Mouse (Mus musculus) retina, embryonic 14.5 days (tissue): ENCODE data around the gene Zyg11a.
A peak's percentile ranks its signal among the peaks of the same experiment; 100 is the strongest.
"Not testable (repeated sequence)": the region's sequence is repeated elsewhere in the genome, so short reads cannot be mapped to it uniquely, and the experiment has no call there.

Experiments used
- DNase-seq: peaks from one replicate; pipeline ENCODE4 v3.0.0-alpha.2; 2015; ENCODE audit warnings: low spot score

The Zyg11a gene

DNA sequence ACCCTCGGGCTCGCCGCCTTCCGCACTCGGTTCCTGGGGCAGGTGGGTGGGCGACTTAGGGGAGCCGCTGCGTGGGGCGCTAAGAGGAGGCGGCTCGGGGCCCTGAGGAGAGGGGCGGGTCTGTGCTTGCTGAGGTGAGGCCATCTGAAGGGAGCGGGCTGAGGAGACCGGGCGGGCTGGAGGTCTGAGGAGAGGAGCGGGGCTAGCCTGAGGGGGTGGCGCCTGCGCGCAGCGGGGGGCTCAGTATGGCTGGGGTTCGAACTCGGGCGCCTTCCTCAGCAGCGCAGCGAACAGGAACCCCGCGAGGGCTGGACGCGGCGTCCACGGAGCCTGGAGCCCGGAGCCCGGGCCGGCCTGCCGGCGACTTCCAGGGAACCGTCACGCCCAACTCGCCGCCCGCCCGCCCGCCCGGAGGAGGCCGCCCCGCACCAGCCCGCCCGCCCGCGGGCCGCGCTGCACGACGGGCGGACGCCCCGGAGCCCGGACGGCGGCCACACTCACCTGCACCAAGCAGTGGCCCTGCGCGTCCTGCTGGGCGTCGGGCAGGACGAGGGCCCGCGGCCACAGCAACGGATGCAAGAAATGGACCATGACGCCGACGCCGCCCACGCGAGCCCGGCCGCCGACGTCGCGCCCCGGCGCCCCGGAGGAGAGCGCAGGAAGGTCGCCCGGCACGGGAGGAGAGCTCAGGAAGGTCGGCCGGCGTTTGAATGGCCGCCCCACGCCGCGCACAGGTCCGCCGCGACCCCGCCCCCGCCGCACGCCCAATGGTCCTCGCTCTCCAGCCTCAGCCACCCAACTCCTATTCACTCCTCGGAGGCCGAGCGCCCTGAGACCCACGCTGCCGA, at the start of gene Zyg11a:
Gene Zyg11a, minus strand, starts transcription at position 717 of the 848 bp plus-strand sequence.
- DNase-seq = peak; percentile 36

DNA sequence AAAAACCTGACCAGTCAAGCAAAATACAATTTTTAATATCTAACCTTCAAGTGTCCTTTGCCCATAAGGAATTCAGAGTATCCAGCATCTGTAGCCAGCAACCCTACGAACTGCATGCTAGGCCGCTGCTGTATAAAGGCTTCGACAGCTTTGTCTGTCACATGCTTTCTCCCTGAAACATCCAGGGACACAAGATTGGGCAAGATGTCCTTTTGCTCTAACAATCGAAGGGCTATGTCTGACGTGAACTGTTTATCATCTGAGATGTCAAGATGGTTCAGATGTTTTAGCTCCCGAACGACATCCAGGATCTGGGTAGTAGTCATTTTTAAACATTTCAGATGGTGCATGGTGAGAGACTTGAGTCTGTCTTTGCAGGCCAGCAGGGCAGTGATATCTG, 47.9 kb upstream of the Zyg11a start:
- DNase-seq = no peak

- DNase-seq = no peak
Measured at GRCm38 (mm10) chr4:108253317-108253716, 35.5 kb upstream of the Zyg11a start.

DNA sequence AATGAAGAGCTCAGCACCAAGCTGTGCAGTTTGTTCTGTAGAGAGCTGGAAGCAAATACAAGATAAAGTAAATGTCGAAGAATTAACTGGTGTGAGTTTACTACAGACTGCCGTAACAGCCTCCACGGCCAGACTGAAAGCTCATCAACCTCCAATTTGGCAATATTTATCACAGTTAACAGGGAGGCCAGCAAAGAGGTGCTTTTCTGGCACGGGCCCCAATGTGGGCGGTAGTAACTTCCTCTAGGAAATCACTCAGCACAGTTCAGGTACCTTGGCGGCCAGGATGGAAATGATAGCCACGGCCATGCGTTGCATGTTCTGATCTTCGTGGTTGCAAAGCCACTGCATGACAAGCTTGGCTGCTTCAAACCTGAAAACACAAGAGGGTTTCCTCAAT, 32.7 kb upstream of the Zyg11a start:
- no peak for DNase-seq

- no peak for DNase-seq
Measured at GRCm38 (mm10) chr4:108249314-108249713, 31.5 kb upstream of the Zyg11a start.

DNA sequence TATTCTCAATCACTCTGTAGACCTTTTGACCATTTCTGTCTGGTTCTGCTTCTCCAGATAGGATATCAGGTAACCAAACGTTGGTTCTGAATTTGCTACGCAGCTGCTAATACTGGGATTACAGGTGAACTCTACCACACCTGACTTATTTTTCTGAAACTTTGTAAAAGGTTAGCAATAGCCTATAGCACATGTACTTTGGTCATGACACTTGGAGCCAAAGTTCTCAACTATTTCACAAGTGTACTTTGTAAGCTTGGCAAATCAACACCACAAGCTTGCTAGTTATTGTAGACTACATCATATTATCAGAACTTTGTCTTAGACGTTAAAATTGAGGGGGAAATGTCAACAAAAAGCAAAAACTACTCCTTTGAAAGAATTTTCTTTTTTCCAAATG, 15.8 kb upstream of the Zyg11a start:
- DNase-seq = no peak

- no peak for DNase-seq
Measured at GRCm38 (mm10) chr4:108225341-108225872, 7.6 kb upstream of the Zyg11a start.

- no peak for DNase-seq
Measured at GRCm38 (mm10) chr4:108222507-108222906, 4.7 kb upstream of the Zyg11a start.

DNA sequence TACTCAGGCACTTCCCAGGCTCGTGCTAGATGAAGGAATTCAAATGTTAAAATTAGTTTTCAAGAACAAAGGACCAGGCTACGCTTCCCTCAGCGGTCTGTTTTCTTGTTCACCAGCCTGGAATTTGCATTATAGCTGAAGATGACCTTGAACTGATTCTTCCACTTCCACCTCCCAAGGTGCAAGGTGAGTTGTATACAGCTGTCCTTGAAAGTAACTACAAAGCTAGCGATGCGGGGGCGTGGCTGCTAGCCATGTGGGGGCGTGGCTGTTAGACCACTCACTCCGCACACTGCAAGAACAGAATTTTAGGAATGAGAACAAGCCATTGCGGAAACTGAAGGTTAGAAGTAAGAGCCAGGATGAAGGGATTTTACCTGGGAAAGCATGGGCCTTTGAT, 1.2 kb upstream of the Zyg11a start:
- peak; percentile 20 for DNase-seq

GRCm38 (mm10) chr4:108213023-108213422, 4.8 kb downstream of the Zyg11a start:
- DNase-seq = no peak

GRCm38 (mm10) chr4:108204629-108205028, 13.2 kb downstream of the Zyg11a start:
- no peak for DNase-seq

GRCm38 (mm10) chr4:108199236-108199635, 18.6 kb downstream of the Zyg11a start:
- no peak for DNase-seq

GRCm38 (mm10) chr4:108196277-108196855, 21.5 kb downstream of the Zyg11a start:
- DNase-seq = no peak

- no peak for DNase-seq
Measured at GRCm38 (mm10) chr4:108192821-108193323, 25.0 kb downstream of the Zyg11a start.

DNA sequence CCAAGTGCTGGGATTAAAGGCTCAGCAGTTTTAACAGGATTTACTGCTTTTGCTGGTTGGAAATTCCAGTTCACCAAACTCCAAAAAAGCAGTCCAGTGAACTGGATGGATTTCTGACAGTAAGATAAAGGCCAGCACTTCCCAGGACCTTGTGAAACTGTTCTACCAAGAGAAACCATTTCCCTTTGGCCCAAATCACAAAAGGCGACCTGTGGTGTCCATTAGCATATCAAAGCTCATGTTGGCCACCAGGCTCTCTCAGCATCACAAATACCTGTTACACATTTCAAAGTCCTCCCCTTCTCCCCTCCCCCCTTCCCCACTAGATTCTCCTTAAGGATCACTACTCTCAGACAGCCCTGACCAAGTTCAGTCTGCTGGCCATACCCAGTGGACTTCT, 35.6 kb downstream of the Zyg11a start:
- DNase-seq = no peak

DNA sequence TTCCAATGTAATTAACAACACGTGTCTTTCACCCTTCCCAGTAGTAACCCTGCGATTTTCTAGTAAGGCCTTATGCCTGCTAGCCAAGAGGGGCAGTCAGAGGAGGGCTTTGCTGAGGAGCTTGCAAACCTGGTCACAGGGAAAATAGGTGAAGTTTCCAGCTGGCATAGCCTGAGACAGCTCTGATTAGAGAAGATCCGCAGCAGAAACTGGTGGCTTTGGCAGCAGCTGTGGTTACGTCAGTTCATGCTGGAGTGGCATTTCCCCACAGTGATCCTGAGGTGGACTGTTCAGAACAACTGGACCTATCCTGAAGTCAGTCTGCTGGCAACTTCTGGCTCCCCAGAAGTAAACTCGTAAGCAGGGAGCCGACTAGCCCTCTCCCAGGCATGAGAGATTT, 49.8 kb downstream of the Zyg11a start:
- DNase-seq = no peak

- no peak for DNase-seq
Measured at GRCm38 (mm10) chr4:108166874-108167273, 51.0 kb downstream of the Zyg11a start.

DNA sequence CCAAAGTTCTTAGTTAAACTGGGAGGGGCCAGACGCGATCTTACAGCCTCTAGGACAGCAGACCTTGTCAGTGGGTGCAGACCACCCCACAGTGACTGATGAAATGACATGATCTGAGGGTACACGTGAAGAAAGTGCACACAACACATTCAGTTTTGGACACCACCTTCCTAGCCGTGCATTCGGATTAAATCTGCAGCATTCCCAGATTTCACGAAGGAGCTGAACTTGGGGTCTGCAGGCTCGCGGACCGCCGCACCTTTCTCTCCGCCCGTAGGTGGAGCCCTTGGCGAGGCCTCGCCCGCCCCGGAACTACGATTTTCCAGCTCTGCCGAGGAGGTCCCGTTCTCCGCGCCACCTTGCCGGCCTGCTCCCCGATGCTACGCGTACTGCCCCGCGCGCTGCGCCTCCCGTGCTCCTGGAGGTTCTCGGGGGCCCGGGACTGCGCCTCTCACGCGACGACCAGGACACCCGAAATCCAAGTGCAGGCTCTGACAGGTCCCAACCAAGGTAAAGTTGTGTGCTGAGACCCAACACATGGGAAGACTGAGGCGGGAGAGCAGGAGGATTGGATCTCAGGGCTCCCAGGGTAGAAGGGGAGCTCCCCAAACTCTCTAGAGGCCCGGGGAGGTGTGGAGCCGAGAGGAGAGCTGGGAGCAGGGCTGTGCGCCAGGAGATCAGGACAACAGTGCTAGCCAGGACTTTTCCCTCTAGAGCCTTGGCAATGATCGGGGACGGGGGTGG, 52.5 kb downstream of the Zyg11a start, which contains the start of gene Echdc2:
Gene Echdc2, plus strand, starts transcription at position 286 of the 744 bp plus-strand sequence.
- peak; percentile 67 for DNase-seq

DNA sequence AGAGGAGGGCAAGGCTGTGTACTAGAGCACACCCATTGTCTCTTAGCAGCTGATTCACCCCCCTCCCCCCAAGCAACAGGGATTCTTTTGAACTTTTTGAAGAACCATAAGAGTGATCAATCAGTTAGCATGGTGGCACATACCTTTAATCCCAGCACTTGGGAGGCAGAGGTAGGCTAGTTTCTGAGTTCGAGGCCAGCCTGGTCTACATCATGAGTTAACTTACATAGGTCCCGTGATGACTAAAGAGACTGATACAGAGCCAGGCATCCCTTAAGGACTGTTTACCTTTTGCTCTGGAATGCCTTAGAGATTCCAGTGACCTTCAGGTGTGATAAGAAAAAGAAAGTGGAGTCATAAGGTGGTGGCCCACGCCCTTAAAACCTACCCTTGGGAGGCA, 54.6 kb downstream of the Zyg11a start:
- DNase-seq = no peak

GRCm38 (mm10) chr4:108161936-108162335, 55.9 kb downstream of the Zyg11a start:
- no peak for DNase-seq

DNA sequence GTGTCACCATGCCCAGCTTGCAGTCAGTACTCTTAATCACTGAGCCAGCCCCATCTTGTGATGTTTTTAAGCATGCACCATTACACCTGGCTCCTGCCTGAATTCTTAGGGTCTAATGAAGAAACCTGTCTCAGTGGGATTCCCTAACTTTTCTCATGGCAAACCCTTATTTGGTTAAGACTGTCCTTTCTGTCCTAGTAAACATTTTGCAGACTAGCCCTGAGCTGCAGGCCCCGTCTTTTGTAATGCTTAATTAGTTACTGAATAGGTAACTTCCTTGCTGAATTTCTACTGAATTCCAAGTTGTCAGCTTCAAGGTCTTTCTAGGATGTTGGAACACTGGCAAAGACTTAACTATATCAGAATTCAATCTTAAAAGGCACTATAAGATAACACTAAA, 62.7 kb downstream of the Zyg11a start:
- not testable (repeated sequence) for DNase-seq

DNA sequence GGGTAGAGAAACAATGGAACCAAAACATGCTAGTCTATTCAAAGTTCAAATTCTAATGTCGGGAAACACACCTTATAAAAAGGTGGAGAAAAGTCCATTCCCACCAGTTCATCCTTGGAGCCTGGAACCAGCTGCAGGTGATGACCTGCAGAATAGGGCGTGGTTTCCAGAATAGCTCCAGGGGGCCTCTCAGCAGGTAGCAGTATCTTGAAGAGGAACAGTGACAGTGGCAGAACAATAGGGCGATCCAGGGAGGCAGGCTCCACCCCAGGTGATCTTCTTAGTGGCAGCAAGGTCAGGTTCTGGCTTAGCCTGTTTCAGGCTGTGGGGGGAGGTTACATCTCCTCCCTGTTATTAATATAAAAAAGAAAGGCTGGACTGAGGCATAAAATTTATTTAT, 72.3 kb downstream of the Zyg11a start:
- DNase-seq = not testable (repeated sequence)
